Mouse (Mus musculus) limb, embryonic 15.5 days (tissue): ENCODE data around the gene Zfp692. TPM values are rescaled to one million over a fixed set of nuclear protein-coding genes. Genes with fewer than 3 reads are reported as not detected.
"Not testable (repeated sequence)": the region's sequence is repeated elsewhere in the genome, so short reads cannot be mapped to it uniquely, and the experiment has no call there.

Experiments used
- ATAC-seq: fragments of 200-750 bp; cut with Nextera tagmentation; 2 replicates; pipeline ENCODE4 v1.8.0; 2017; ENCODE audit warnings: low read depth, moderate TSS enrichment; ENCODE audit not compliant: insufficient number of reproducible peaks, low FRiP score, low TSS enrichment
- H3K27ac ChIP-seq: fragments of 300-500 bp; sonication (generic); 2 replicates; pipeline ENCODE4 v1.5.1; 2015; ENCODE audit warnings: moderate library complexity, mild to moderate bottlenecking, inconsistent platforms
- H3K27me3 ChIP-seq: fragments of 300-500 bp; sonication (generic); 2 replicates; pipeline ENCODE4 v1.6.1; 2015; ENCODE audit warnings: inconsistent platforms
- H3K36me3 ChIP-seq: fragments of 300-500 bp; sonication (generic); 2 replicates; pipeline ENCODE4 v1.6.1; 2015; ENCODE audit warnings: inconsistent platforms
- H3K4me1 ChIP-seq: fragments of 300-500 bp; sonication (generic); 2 replicates; pipeline ENCODE4 v1.6.1; 2015; ENCODE audit warnings: inconsistent platforms
- H3K4me2 ChIP-seq: fragments of 300-500 bp; sonication (generic); 2 replicates; pipeline ENCODE4 v1.6.1; 2015; ENCODE audit warnings: mild to moderate bottlenecking, inconsistent platforms
- H3K4me3 ChIP-seq: fragments of 300-500 bp; sonication (generic); 2 replicates; pipeline ENCODE4 v1.5.1; 2015; ENCODE audit warnings: mild to moderate bottlenecking, inconsistent platforms
- H3K9ac ChIP-seq: fragments of 300-500 bp; sonication (generic); 2 replicates; pipeline ENCODE4 v1.6.1; 2015; ENCODE audit warnings: inconsistent platforms
- H3K9me3 ChIP-seq: fragments of 300-500 bp; sonication (generic); 2 replicates; pipeline ENCODE4 v1.6.1; 2016; ENCODE audit warnings: inconsistent platforms
- WGBS: fragments of 180-500 bp; shearing (Covaris S2); methylation state at CpG from one replicate; pipeline ENCODE4 v1.1.7; 2015; 5-methylcytosine and 5-hydroxymethylcytosine counted together
- polyA plus RNA-seq: library from polyadenylated mRNA; unstranded; fragments of >200 nt; fragmentation: Nextera tagmentation; extraction: Ambion mirVana; gene quantifications from 2 replicates; pipeline ENCODE4 v1.2.1, GENCODE M21; 2015

The Zfp692 gene
- polyA plus RNA-seq, 1 experiment from 2014 or later: 33.3 TPM

DNA sequence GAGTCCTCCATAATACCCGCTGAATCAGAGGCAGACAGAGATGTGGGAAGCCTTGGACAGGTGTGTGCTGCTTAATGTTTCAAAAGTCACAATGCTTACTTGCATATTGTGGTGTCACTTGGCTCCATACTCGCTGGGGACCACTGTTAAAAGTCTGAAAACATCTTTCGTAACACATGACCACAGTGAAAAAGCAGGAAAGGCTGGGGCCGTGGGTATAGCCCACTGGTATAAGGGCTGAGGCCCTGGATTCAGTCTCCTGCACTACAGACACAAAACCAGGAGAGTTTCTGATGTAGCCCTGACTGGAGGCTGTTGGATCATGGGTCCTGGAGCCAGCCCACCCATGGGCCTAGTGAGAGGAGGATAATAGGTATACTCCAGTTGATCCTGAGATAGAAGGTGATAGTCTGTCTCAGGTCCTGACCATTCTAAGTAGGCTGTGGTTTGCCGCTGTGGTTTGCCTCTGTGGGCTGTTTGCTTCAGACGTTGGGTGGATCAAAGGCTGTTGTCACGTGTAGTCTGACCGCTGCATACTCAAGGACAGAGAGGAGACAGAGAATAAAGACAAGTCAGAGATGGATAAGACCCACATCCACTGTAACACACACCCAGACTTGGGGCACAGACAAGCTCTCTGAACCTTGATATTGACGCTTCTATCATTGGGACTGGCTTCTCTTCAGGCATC is 16.7 kb upstream of the Zfp692 start:
- Histone ChIP-seq H3K4me1 (no peaks in the 10 kb centered on the region), H3K4me3 (no peak overlapping the region), H3K9me3 (no peaks in the 10 kb centered on the region), H3K27me3 (0 out of 2 replicates have a peak, but pooled peaks cover 2% of the 10 kb centered on the region), H3K4me2 (no peak overlapping the region), H3K27ac (no peak overlapping the region), H3K36me3 (no peaks in the 10 kb centered on the region), H3K9ac (no peak overlapping the region)
- 76% methylated on average over 9 of the region's 9 CpGs for WGBS
- ATAC-seq: no peak

- Histone ChIP-seq H3K27me3 (0 out of 2 replicates have a peak, but pooled peaks cover 2% of the 10 kb centered on the region), H3K9ac (no peak overlapping the region), H3K4me2 (no peak overlapping the region), H3K36me3 (no peaks in the 10 kb centered on the region), H3K9me3 (no peaks in the 10 kb centered on the region), H3K4me1 (no peaks in the 10 kb centered on the region), H3K4me3 (no peak overlapping the region), H3K27ac (no peak overlapping the region)
- no peak for ATAC-seq
- WGBS: 84% methylated on average over 4 of the region's 4 CpGs
These were observed 16.1 kb upstream of the Zfp692 start for GRCm38 (mm10) chr11:58290812-58291211.

GRCm38 (mm10) chr11:58292791-58293190 is 14.1 kb upstream of the Zfp692 start:
- Histone ChIP-seq H3K4me3 (no peak overlapping the region), H3K27ac (no peak overlapping the region), H3K27me3 (no peaks in the 10 kb centered on the region), H3K9me3 (no peaks in the 10 kb centered on the region), H3K36me3 (no peaks in the 10 kb centered on the region), H3K9ac (no peak overlapping the region), H3K4me1 (no peaks in the 10 kb centered on the region), H3K4me2 (no peak overlapping the region)
- no peak for ATAC-seq
- 49% methylated on average over 4 of the region's 4 CpGs for whole genome bisulfite sequencing

GRCm38 (mm10) chr11:58297396-58297795 is 9.5 kb upstream of the Zfp692 start:
- Histone ChIP-seq H3K27me3 (no peaks in the 10 kb centered on the region), H3K4me3 (no peak overlapping the region), H3K4me1 (0 out of 2 replicates have a peak, but pooled peaks cover 4% of the 10 kb centered on the region), H3K27ac (no peak overlapping the region), H3K9me3 (no peaks in the 10 kb centered on the region), H3K4me2 (no peak overlapping the region), H3K36me3 (no peaks in the 10 kb centered on the region), H3K9ac (no peak overlapping the region)
- ATAC-seq: no peak
- 85% methylated on average over 6 of the region's 6 CpGs for WGBS

DNA sequence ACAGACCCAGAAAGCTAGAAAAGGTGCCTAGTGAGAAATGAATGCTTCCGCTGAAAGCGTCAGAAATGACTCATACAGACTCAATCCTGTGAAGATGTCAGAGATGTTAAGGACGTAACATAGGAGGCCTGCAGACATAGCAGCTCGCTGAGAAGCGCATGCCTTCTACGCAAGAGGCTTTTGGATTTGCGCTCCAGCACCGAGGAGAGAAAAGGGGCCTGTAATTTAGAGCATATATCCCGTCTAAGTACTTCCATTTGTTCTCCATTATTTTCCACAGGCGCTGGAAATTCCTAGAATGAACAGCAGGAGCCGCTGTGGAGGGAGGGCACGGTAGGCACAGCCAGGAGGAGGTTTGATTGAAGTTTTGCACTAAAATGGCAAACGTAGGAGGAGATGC is 5.8 kb upstream of the Zfp692 start:
- no peaks in the 10 kb centered on the region for H3K9me3 ChIP-seq
- peak overlapping the region; percentile 67; the same call in 1 of the 2 replicates for H3K27ac ChIP-seq
- ATAC-seq: no peak
- H3K36me3 ChIP-seq: no peaks in the 10 kb centered on the region
- H3K27me3 ChIP-seq: no peaks in the 10 kb centered on the region
- no peak overlapping the region for H3K9ac ChIP-seq
- peak overlapping the region; percentile 54 for H3K4me3 ChIP-seq
- H3K4me1 ChIP-seq: peaks cover 9% of the 10 kb centered on the region; the same call in 1 of the 2 replicates
- peak overlapping the region; percentile 53 for H3K4me2 ChIP-seq
- WGBS: 11% methylated on average over 13 of the region's 13 CpGs

DNA sequence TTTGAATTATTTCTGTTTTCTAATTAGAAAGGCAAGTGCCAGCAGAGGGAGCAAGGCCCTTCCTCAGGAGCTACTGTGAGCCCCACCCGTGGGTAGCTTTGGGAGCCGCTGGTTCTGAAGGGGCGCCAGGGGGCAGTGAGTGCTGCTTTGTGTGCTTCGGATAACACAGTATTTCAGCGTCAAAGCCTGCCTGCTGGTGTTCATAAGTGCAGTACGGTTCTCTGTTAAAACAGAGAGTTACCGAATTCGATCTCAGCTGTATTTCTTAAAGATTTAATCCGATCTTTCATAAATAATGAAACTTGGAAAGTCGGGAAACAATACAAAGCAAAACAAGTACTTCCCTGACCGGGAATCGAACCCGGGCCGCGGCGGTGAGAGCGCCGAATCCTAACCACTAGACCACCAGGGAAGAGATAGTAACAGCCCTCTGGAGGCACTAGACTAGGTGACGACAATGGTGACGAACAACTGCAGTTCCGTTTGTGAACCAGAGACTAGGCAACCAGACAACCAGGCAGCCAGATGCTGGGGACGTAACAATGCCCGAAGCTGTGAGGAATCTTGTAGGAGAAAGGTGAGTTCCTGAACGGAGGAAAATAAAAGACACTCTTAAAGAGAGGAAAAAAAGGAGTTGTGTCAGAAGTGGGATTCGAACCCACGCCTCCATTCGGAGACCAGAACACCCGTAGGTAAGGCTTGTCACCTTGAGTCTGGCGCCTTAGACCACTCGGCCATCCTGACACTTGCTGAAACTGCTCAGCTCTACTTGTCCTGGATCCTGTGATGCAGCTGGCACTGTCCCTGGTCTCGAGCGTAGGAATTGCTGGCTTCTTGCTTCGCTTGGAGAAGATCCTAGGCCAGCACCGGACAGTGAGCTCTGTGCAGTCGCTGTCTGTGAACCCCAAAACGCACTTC is 4.8 kb upstream of the Zfp692 start:
- peaks cover 13% of the 10 kb centered on the region for H3K4me1 ChIP-seq
- H3K4me3 ChIP-seq: peak overlapping the region; percentile 54
- H3K27me3 ChIP-seq: no peaks in the 10 kb centered on the region
- peak; percentile 91 for ATAC-seq
- WGBS: under 1% methylated on average over 36 of the region's 36 CpGs
- H3K27ac ChIP-seq: peak overlapping the region; percentile 93
- H3K9ac ChIP-seq: peak overlapping the region; percentile 41
- peak overlapping the region; percentile 53 for H3K4me2 ChIP-seq
- no peaks in the 10 kb centered on the region for H3K9me3 ChIP-seq
- no peaks in the 10 kb centered on the region for H3K36me3 ChIP-seq

DNA sequence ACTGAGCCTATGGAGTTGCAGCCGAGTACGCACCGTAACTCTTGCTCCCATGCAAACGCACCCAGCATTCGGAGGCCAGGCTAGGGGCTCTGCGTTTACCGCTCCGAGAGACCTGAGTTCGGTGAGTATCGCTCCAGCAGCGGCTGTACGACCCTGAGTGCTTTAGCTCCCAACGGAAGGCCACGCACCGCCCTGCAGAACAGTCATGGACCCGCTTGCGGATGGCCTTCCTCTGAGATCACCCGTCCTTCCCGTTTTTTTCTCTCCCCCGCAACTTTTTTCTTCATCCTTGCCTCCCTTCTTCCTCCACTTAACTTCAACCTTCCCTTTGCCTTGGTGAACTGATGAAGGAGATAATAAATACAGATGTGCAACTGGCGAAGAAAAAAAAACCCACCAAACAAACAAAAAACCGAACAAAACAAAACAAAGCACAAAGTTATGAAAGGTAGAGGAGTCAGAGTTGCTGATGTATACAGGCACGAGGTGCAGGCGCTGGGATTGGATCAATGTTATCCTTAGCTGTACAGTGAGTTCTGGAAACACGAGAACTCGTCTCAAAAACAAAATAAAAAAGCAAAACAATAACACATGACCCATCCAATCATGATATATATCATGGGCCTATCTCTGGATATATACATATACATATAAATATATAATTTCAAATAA is 4.0 kb upstream of the Zfp692 start:
- Histone ChIP-seq H3K9me3 (no peaks in the 10 kb centered on the region), H3K27ac (peak overlapping the region; percentile 93), H3K27me3 (no peaks in the 10 kb centered on the region), H3K36me3 (no peaks in the 10 kb centered on the region), H3K4me1 (peaks cover 21% of the 10 kb centered on the region), H3K4me2 (peak overlapping the region; percentile 53), H3K4me3 (peak overlapping the region; percentile 54), H3K9ac (peak overlapping the region; percentile 41)
- ATAC-seq: peak; percentile 52
- WGBS: 1% methylated on average over 26 of the region's 26 CpGs

DNA sequence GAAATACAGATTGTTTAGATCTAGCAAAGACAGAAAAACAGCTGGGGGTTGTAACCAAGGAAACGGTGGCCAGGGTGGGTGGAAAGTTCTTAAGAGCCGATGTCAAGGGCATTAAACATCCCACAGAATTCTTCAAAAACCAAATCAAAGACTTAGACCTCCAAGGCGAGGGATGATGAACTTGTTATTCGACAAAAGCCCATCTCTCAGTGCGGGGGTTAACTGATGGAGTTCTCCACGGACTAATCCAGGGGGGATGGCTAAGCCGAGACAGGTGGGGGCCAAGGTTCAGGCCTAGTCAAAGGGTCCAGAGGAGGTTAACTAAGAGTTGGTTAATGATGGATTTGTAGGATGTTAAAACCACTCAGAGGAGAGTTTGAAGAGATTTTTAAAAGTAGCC is 3.3 kb upstream of the Zfp692 start:
- Histone ChIP-seq H3K4me3 (0 out of 2 replicates have a peak overlapping the region, but pooled peaks have one; percentile 9), H3K4me1 (peaks cover 25% of the 10 kb centered on the region), H3K36me3 (no peaks in the 10 kb centered on the region), H3K9ac (no peak overlapping the region), H3K27me3 (no peaks in the 10 kb centered on the region), H3K9me3 (no peaks in the 10 kb centered on the region), H3K4me2 (0 out of 2 replicates have a peak overlapping the region, but pooled peaks have one; percentile 24), H3K27ac (no peak overlapping the region)
- ATAC-seq: no peak
- WGBS: 28% methylated on average over 7 of the region's 7 CpGs

- ATAC-seq, H3K9me3 ChIP-seq, H3K27ac ChIP-seq, H3K9ac ChIP-seq, H3K4me2 ChIP-seq, H3K27me3 ChIP-seq, H3K36me3 ChIP-seq, H3K4me3 ChIP-seq: not testable (repeated sequence)
- 93% methylated on average over 8 of the region's 8 CpGs for WGBS
- peaks cover 25% of the 10 kb centered on the region for H3K4me1 ChIP-seq
These were observed 1.6 kb upstream of the Zfp692 start for GRCm38 (mm10) chr11:58305299-58305698.

DNA sequence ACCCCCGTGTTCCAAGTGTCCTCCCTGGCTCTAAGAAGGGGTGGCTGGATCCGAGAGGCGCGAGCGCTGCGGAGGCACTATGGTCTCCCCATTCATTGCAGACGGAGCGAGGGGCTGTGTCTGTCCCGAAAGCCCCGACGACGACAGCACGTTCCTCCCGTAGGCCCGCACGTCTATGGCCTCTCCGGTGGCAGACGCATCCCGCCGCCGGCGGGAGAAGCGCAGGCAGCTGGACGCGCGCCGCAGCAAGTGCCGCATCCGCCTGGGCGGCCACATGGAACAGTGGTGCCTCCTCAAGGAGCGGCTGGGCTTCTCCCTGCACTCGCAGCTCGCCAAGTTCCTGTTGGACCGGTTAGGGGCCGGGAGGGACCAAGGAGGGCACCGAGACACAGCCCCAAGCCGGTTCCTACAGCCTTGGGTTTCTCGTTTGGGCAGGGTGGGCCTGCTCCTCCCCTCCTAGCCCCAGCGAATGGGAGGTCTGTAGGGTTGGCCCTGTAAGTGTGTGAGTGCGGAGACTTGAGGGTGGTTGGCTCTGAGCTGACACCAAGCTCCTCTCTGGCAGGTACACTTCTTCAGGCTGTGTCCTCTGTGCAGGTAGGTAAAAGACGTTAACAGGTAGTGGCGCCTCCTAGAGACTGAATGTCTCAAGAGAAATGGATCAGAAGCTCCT is 677 bp downstream of the Zfp692 start:
- H3K9ac ChIP-seq: peak overlapping the region; percentile 62
- WGBS: under 1% methylated on average over 40 of the region's 42 CpGs
- peak overlapping the region; percentile 57 for H3K4me3 ChIP-seq
- ATAC-seq: peak; percentile 59
- H3K36me3 ChIP-seq: peaks cover 9% of the 10 kb centered on the region
- peaks cover 21% of the 10 kb centered on the region for H3K4me1 ChIP-seq
- no peaks in the 10 kb centered on the region for H3K9me3 ChIP-seq
- H3K27me3 ChIP-seq: no peaks in the 10 kb centered on the region
- peak overlapping the region; percentile 88 for H3K27ac ChIP-seq
- peak overlapping the region; percentile 94 for H3K4me2 ChIP-seq

GRCm38 (mm10) chr11:58308661-58309060 is 1.8 kb downstream of the Zfp692 start:
- Histone ChIP-seq H3K4me2 (no peak overlapping the region), H3K4me1 (peaks cover 18% of the 10 kb centered on the region), H3K9ac (no peak overlapping the region), H3K36me3 (peaks cover 9% of the 10 kb centered on the region), H3K27ac (no peak overlapping the region), H3K27me3 (no peaks in the 10 kb centered on the region), H3K9me3 (no peaks in the 10 kb centered on the region), H3K4me3 (no peak overlapping the region)
- no peak for ATAC-seq
- WGBS: 92% methylated on average over 9 of the region's 9 CpGs
